Mouse (Mus musculus) kidney, embryonic 15.5 days (tissue): ENCODE measurements around the gene Faim. TPM values are rescaled to one million over a fixed set of nuclear protein-coding genes. Genes with fewer than 3 reads are reported as not detected.
A peak's percentile ranks its signal among the peaks of the same experiment; 100 is the strongest.

Experiments
- ATAC-seq: fragments of 200-750 bp; cut with Nextera tagmentation; replicated peaks from 2 replicates; pipeline ENCODE4 v1.8.0; 2017; ENCODE audit warnings: moderate TSS enrichment; ENCODE audit not compliant: low FRiP score
- H3K27ac ChIP-seq: fragments of 300-500 bp; sonication (generic); 2 replicates; pipeline ENCODE4 v1.5.1; 2015; ENCODE audit warnings: mild to moderate bottlenecking, inconsistent platforms
- H3K27me3 ChIP-seq: fragments of 300-500 bp; sonication (generic); 2 replicates; pipeline ENCODE4 v1.6.1; 2015; ENCODE audit warnings: inconsistent platforms
- H3K36me3 ChIP-seq: fragments of 300-500 bp; sonication (generic); 2 replicates; pipeline ENCODE4 v1.6.1; 2015; ENCODE audit warnings: inconsistent platforms
- H3K4me1 ChIP-seq: fragments of 300-500 bp; sonication (generic); 2 replicates; pipeline ENCODE4 v1.6.1; 2015; ENCODE audit warnings: inconsistent platforms
- H3K4me2 ChIP-seq: fragments of 300-500 bp; sonication (generic); 2 replicates; pipeline ENCODE4 v1.6.1; 2015; ENCODE audit warnings: moderate library complexity, mild to moderate bottlenecking, inconsistent platforms
- H3K4me3 ChIP-seq: fragments of 300-500 bp; sonication (generic); replicated peaks from 2 replicates; pipeline ENCODE4 v1.5.1; 2015; ENCODE audit warnings: mild to moderate bottlenecking, inconsistent platforms
- H3K9ac ChIP-seq: fragments of 300-500 bp; sonication (generic); 2 replicates; pipeline ENCODE4 v1.6.1; 2015; ENCODE audit warnings: mild to moderate bottlenecking, inconsistent platforms
- H3K9me3 ChIP-seq: fragments of 300-500 bp; sonication (generic); replicated peaks from 2 replicates; pipeline ENCODE4 v1.6.1; 2016; ENCODE audit warnings: inconsistent platforms
- WGBS: fragments of 180-500 bp; shearing (Covaris S2); methylation state at CpG from one replicate; pipeline ENCODE4 v1.1.7; 2015; ENCODE audit warnings: mixed read lengths; 5-methylcytosine and 5-hydroxymethylcytosine counted together
- polyA plus RNA-seq: library from polyadenylated mRNA; unstranded; fragments of >200 nt; fragmentation: Nextera tagmentation; extraction: Ambion mirVana; gene quantifications from 2 replicates; pipeline ENCODE4 v1.2.1, GENCODE M21; 2015

The Faim gene
- polyA plus RNA-seq: 45.1 and 50.3 TPM in 2 replicates

- Histone ChIP-seq H3K27me3 (peaks cover 33% of the 10 kb centered on the region), H3K4me1 (peaks cover 9% of the 10 kb centered on the region), H3K9me3 (no peaks in the 10 kb centered on the region), H3K9ac (peak within 1 kb of the TSS; percentile 76), H3K36me3 (no peaks in the 10 kb centered on the region), H3K4me3 (peak within 1 kb of the TSS; percentile 91), H3K4me2 (peak within 1 kb of the TSS; percentile 84), H3K27ac (peak within 1 kb of the TSS; percentile 67; the same call in 1 of the 2 replicates)
- WGBS: 1% methylated on average over 45 of the region's 45 CpGs
- ATAC-seq: peak; percentile 100
Measured at GRCm38 (mm10) chr9:98985800-98986475, at the start of gene Faim. Gene Faim (plus strand): TSS chr9:98986373.

- H3K4me1 ChIP-seq: no peaks in the 10 kb centered on the region
- ATAC-seq: no peak
- H3K36me3 ChIP-seq: no peaks in the 10 kb centered on the region
- H3K27ac ChIP-seq: no peak overlapping the region
- H3K4me2 ChIP-seq: no peak overlapping the region
- 28% methylated on average over 2 of the region's 2 CpGs for WGBS
- H3K4me3 ChIP-seq: no peak overlapping the region
- peaks cover 10% of the 10 kb centered on the region; the same call in 1 of the 2 replicates for H3K27me3 ChIP-seq
- no peak overlapping the region for H3K9ac ChIP-seq
- no peaks in the 10 kb centered on the region for H3K9me3 ChIP-seq
Measured at GRCm38 (mm10) chr9:98939290-98939689, 46.9 kb upstream of the Faim start.

GRCm38 (mm10) chr9:98952171-98953050 is 33.8 kb upstream of the Faim start:
- H3K9me3 ChIP-seq: no peaks in the 10 kb centered on the region
- peaks cover 92% of the 10 kb centered on the region for H3K27me3 ChIP-seq
- peak overlapping the region; percentile 19 for H3K4me3 ChIP-seq
- no peak overlapping the region for H3K27ac ChIP-seq
- H3K36me3 ChIP-seq: no peaks in the 10 kb centered on the region
- peaks cover 38% of the 10 kb centered on the region for H3K4me1 ChIP-seq
- peak overlapping the region; percentile 40 for H3K4me2 ChIP-seq
- H3K9ac ChIP-seq: no peak overlapping the region
- under 1% methylated on average over 40 of the region's 40 CpGs for WGBS
- ATAC-seq: no peak

- H3K9ac ChIP-seq: no peak overlapping the region
- no peaks in the 10 kb centered on the region for H3K9me3 ChIP-seq
- 7% methylated on average over 4 of the region's 4 CpGs for WGBS
- H3K4me2 ChIP-seq: no peak overlapping the region
- no peak overlapping the region for H3K27ac ChIP-seq
- no peak for ATAC-seq
- H3K4me3 ChIP-seq: no peak overlapping the region
- peaks cover 97% of the 10 kb centered on the region for H3K27me3 ChIP-seq
- H3K4me1 ChIP-seq: peaks cover 38% of the 10 kb centered on the region
- H3K36me3 ChIP-seq: no peaks in the 10 kb centered on the region
Measured at GRCm38 (mm10) chr9:98953291-98953690, 32.9 kb upstream of the Faim start.

GRCm38 (mm10) chr9:98953830-98954229 is 32.3 kb upstream of the Faim start:
- no peaks in the 10 kb centered on the region for H3K9me3 ChIP-seq
- H3K36me3 ChIP-seq: no peaks in the 10 kb centered on the region
- H3K4me1 ChIP-seq: peaks cover 38% of the 10 kb centered on the region
- no peak for ATAC-seq
- H3K27me3 ChIP-seq: peaks cover 99% of the 10 kb centered on the region
- H3K4me2 ChIP-seq: no peak overlapping the region
- no peak overlapping the region for H3K4me3 ChIP-seq
- H3K9ac ChIP-seq: no peak overlapping the region
- H3K27ac ChIP-seq: no peak overlapping the region
- WGBS: 3% methylated on average over 9 of the region's 9 CpGs

GRCm38 (mm10) chr9:98954391-98955102 is 31.6 kb upstream of the Faim start:
- no peaks in the 10 kb centered on the region for H3K36me3 ChIP-seq
- WGBS: 2% methylated on average over 33 of the region's 33 CpGs
- ATAC-seq: no peak
- H3K27me3 ChIP-seq: peaks cover 99% of the 10 kb centered on the region
- peak overlapping the region; percentile 46 for H3K4me3 ChIP-seq
- H3K9me3 ChIP-seq: no peaks in the 10 kb centered on the region
- H3K4me1 ChIP-seq: peaks cover 38% of the 10 kb centered on the region
- 0 out of 2 replicates have a peak overlapping the region, but pooled peaks have one; percentile 0 for H3K9ac ChIP-seq
- peak overlapping the region; percentile 82 for H3K4me2 ChIP-seq
- no peak overlapping the region for H3K27ac ChIP-seq

- Histone ChIP-seq H3K27me3 (peaks cover 100% of the 10 kb centered on the region), H3K36me3 (no peaks in the 10 kb centered on the region), H3K27ac (no peak within 1 kb of the TSS), H3K4me1 (peaks cover 38% of the 10 kb centered on the region), H3K9ac (peak within 1 kb of the TSS; percentile 0; the same call in 1 of the 2 replicates), H3K9me3 (no peaks in the 10 kb centered on the region), H3K4me2 (peak within 1 kb of the TSS; percentile 82), H3K4me3 (peak within 1 kb of the TSS; percentile 46)
- WGBS: under 1% methylated on average over 56 of the region's 58 CpGs
- ATAC-seq: peak; percentile 55; the same call in 1 of the 2 replicates
Measured at GRCm38 (mm10) chr9:98955103-98955715, 31.0 kb upstream of the Faim start, which contains the start of gene Foxl2. Gene Foxl2 (plus strand): TSS chr9:98955288.

GRCm38 (mm10) chr9:98955716-98956224 is 30.4 kb upstream of the Faim start:
- under 1% methylated on average over 59 of the region's 60 CpGs for WGBS
- peak; percentile 23; the same call in 1 of the 2 replicates for ATAC-seq
- Histone ChIP-seq H3K4me3 (peak overlapping the region; percentile 46), H3K9me3 (no peaks in the 10 kb centered on the region), H3K9ac (no peak overlapping the region; the same call in 1 of the 2 replicates), H3K4me2 (peak overlapping the region; percentile 82), H3K27ac (no peak overlapping the region), H3K36me3 (no peaks in the 10 kb centered on the region), H3K4me1 (peaks cover 38% of the 10 kb centered on the region), H3K27me3 (peaks cover 100% of the 10 kb centered on the region)

GRCm38 (mm10) chr9:98956591-98957381 is 29.4 kb upstream of the Faim start:
- ATAC-seq: peak; percentile 43

GRCm38 (mm10) chr9:98957751-98958351 is 28.3 kb upstream of the Faim start:
- under 1% methylated on average over 23 of the region's 23 CpGs for WGBS
- Histone ChIP-seq H3K4me1 (peaks cover 35% of the 10 kb centered on the region), H3K4me3 (no peak overlapping the region), H3K4me2 (no peak overlapping the region), H3K27me3 (peaks cover 100% of the 10 kb centered on the region), H3K27ac (no peak overlapping the region), H3K36me3 (no peaks in the 10 kb centered on the region), H3K9me3 (no peaks in the 10 kb centered on the region), H3K9ac (no peak overlapping the region)
- ATAC-seq: no peak

More at GRCm38 (mm10) chr9:98956591-98957381, 29.4 kb upstream of the Faim start:
- peaks cover 100% of the 10 kb centered on the region for H3K27me3 ChIP-seq
- peak overlapping the region; percentile 82 for H3K4me2 ChIP-seq
- no peaks in the 10 kb centered on the region for H3K36me3 ChIP-seq
- H3K9me3 ChIP-seq: no peaks in the 10 kb centered on the region
- H3K9ac ChIP-seq: no peak overlapping the region
- no peak overlapping the region for H3K27ac ChIP-seq
- WGBS: under 1% methylated on average over 78 of the region's 80 CpGs
- peaks cover 38% of the 10 kb centered on the region for H3K4me1 ChIP-seq
- H3K4me3 ChIP-seq: peak overlapping the region; percentile 46
